Mouse (Mus musculus): ENCODE results near the gene Hes1.

DNA sequence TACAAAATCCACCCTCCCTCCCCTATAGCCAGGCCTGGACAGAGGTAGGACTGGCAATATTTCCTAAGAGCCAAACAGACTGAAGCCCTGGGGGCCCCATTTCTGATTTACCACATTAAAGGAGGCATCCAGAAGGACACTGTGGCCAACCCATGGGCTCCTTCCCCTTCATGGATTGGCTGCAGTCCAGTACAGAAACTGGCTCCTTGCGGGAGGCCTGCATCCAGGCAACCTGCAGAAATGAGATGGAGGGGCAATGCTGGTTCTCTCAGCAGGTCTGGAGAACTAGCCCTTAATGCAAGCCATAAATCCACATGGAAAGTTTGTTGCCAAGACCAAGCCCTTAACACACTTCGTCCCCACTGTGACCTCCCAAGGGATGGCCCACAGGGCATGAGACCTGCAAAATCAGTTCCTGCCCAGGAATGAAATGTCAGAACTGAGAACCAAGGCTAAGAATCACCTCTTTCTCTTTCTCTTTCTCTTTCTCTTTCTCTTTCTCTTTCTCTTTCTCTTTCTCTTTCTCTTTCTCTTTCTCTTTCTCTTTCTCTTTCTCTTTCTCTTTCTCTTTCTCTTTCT is 31.8 kb upstream of the Hes1 start:
- no peak for TF ChIP-seq CTCF (IDR thresholded peaks at IDR 0.05; ENCODE audit: borderline replicate concordance, insufficient read depth, low read depth, low read length)
- no peak for TF ChIP-seq POLR2A (IDR thresholded peaks at IDR 0.05; ENCODE audit: borderline replicate concordance, insufficient read depth, low read length)

All from cerebellum, adult 2 months (tissue).